Mouse (Mus musculus): ENCODE data around the gene Nr1h4. TPM values are rescaled to one million over a fixed set of nuclear protein-coding genes. Genes with fewer than 3 reads are reported as not detected.

The Nr1h4 gene
- polyA plus RNA-seq, 1 experiment from 2014 or later, result not detected

- no peak for ATAC-seq
- WGBS, result 80% methylated on average over 6 of the region's 6 CpGs
- Histone ChIP-seq H3K9me3 (replicated peaks; ENCODE audit: control insufficient read depth, low read length, poor library complexity, severe bottlenecking) (no peaks in the 10 kb centered on the region), H3K27ac (ENCODE audit: low read length) (no peak overlapping the region), H3K36me3 (ENCODE audit: control insufficient read depth, insufficient read depth, low read length) (no peaks in the 10 kb centered on the region), H3K4me3 (ENCODE audit: low read depth, low read length) (no peak overlapping the region), H3K27me3 (ENCODE audit: control insufficient read depth, insufficient read depth, low read depth, low read length) (no peaks in the 10 kb centered on the region), H3K4me2 (ENCODE audit: low read length) (no peak overlapping the region), H3K4me1 (ENCODE audit: control insufficient read depth, insufficient read depth, low read length) (no peaks in the 10 kb centered on the region), H3K9ac (ENCODE audit: low read depth, low read length) (no peak overlapping the region)
Measured at GRCm38 (mm10) chr10:89512562-89512961, 20.8 kb downstream of the Nr1h4 start.

GRCm38 (mm10) chr10:89510547-89510946 is 22.8 kb downstream of the Nr1h4 start:
- H3K36me3 ChIP-seq (ENCODE audit: control insufficient read depth, insufficient read depth, low read length), result no peaks in the 10 kb centered on the region
- H3K27me3 ChIP-seq (ENCODE audit: control insufficient read depth, insufficient read depth, low read depth, low read length), result no peaks in the 10 kb centered on the region
- no peaks in the 10 kb centered on the region for H3K9me3 ChIP-seq (replicated peaks; ENCODE audit: control insufficient read depth, low read length, poor library complexity, severe bottlenecking)
- no peak overlapping the region for H3K4me2 ChIP-seq (ENCODE audit: low read length)
- ATAC-seq, result no peak
- no peak overlapping the region for H3K27ac ChIP-seq (ENCODE audit: low read length)
- WGBS, result 89% methylated on average over 2 of the region's 2 CpGs
- H3K4me1 ChIP-seq (ENCODE audit: control insufficient read depth, insufficient read depth, low read length), result no peaks in the 10 kb centered on the region
- H3K4me3 ChIP-seq (ENCODE audit: low read depth, low read length), result no peak overlapping the region
- no peak overlapping the region for H3K9ac ChIP-seq (ENCODE audit: low read depth, low read length)

GRCm38 (mm10) chr10:89508567-89508966 is 24.8 kb downstream of the Nr1h4 start:
- no peaks in the 10 kb centered on the region for H3K9me3 ChIP-seq (replicated peaks; ENCODE audit: control insufficient read depth, low read length, poor library complexity, severe bottlenecking)
- H3K9ac ChIP-seq (ENCODE audit: low read depth, low read length), result no peak overlapping the region
- no peak overlapping the region for H3K4me2 ChIP-seq (ENCODE audit: low read length)
- no peaks in the 10 kb centered on the region for H3K27me3 ChIP-seq (ENCODE audit: control insufficient read depth, insufficient read depth, low read depth, low read length)
- H3K27ac ChIP-seq (ENCODE audit: low read length), result no peak overlapping the region
- ATAC-seq, result no peak
- H3K4me1 ChIP-seq (ENCODE audit: control insufficient read depth, insufficient read depth, low read length), result no peaks in the 10 kb centered on the region
- 85% methylated on average over 2 of the region's 2 CpGs for WGBS
- no peak overlapping the region for H3K4me3 ChIP-seq (ENCODE audit: low read depth, low read length)
- no peaks in the 10 kb centered on the region for H3K36me3 ChIP-seq (ENCODE audit: control insufficient read depth, insufficient read depth, low read length)

- no peak for ATAC-seq
- no peaks in the 10 kb centered on the region for H3K36me3 ChIP-seq (ENCODE audit: control insufficient read depth, insufficient read depth, low read length)
- no peaks in the 10 kb centered on the region for H3K9me3 ChIP-seq (replicated peaks; ENCODE audit: control insufficient read depth, low read length, poor library complexity, severe bottlenecking)
- no peaks in the 10 kb centered on the region for H3K27me3 ChIP-seq (ENCODE audit: control insufficient read depth, insufficient read depth, low read depth, low read length)
- no peak overlapping the region for H3K9ac ChIP-seq (ENCODE audit: low read depth, low read length)
- no peak overlapping the region for H3K4me2 ChIP-seq (ENCODE audit: low read length)
- 94% methylated on average over 9 of the region's 9 CpGs for WGBS
- H3K27ac ChIP-seq (ENCODE audit: low read length), result no peak overlapping the region
- no peak overlapping the region for H3K4me3 ChIP-seq (ENCODE audit: low read depth, low read length)
- no peaks in the 10 kb centered on the region for H3K4me1 ChIP-seq (ENCODE audit: control insufficient read depth, insufficient read depth, low read length)
Measured at GRCm38 (mm10) chr10:89506479-89506878, 26.9 kb downstream of the Nr1h4 start.

- Histone ChIP-seq H3K9ac (ENCODE audit: low read depth, low read length) (no peak overlapping the region), H3K4me1 (ENCODE audit: control insufficient read depth, insufficient read depth, low read length) (no peaks in the 10 kb centered on the region), H3K36me3 (ENCODE audit: control insufficient read depth, insufficient read depth, low read length) (no peaks in the 10 kb centered on the region), H3K4me2 (ENCODE audit: low read length) (no peak overlapping the region), H3K9me3 (replicated peaks; ENCODE audit: control insufficient read depth, low read length, poor library complexity, severe bottlenecking) (no peaks in the 10 kb centered on the region), H3K4me3 (ENCODE audit: low read depth, low read length) (no peak overlapping the region), H3K27ac (ENCODE audit: low read length) (no peak overlapping the region), H3K27me3 (ENCODE audit: control insufficient read depth, insufficient read depth, low read depth, low read length) (no peaks in the 10 kb centered on the region)
- 85% methylated on average over 5 of the region's 5 CpGs for WGBS
- ATAC-seq, result no peak
Measured at GRCm38 (mm10) chr10:89505592-89505955, 27.8 kb downstream of the Nr1h4 start.

GRCm38 (mm10) chr10:89504952-89505591 is 28.3 kb downstream of the Nr1h4 start:
- Histone ChIP-seq H3K9me3 (replicated peaks; ENCODE audit: control insufficient read depth, low read length, poor library complexity, severe bottlenecking) (no peaks in the 10 kb centered on the region), H3K4me3 (ENCODE audit: low read depth, low read length) (no peak overlapping the region), H3K27ac (ENCODE audit: low read length) (no peak overlapping the region), H3K4me2 (ENCODE audit: low read length) (no peak overlapping the region), H3K36me3 (ENCODE audit: control insufficient read depth, insufficient read depth, low read length) (no peaks in the 10 kb centered on the region), H3K9ac (ENCODE audit: low read depth, low read length) (no peak overlapping the region), H3K27me3 (ENCODE audit: control insufficient read depth, insufficient read depth, low read depth, low read length) (no peaks in the 10 kb centered on the region), H3K4me1 (ENCODE audit: control insufficient read depth, insufficient read depth, low read length) (no peaks in the 10 kb centered on the region)
- 92% methylated on average over 10 of the region's 10 CpGs for WGBS
- ATAC-seq, result no peak

GRCm38 (mm10) chr10:89502986-89503560 is 30.3 kb downstream of the Nr1h4 start:
- Histone ChIP-seq H3K27me3 (ENCODE audit: control insufficient read depth, insufficient read depth, low read depth, low read length) (no peaks in the 10 kb centered on the region), H3K4me2 (ENCODE audit: low read length) (no peak overlapping the region), H3K9me3 (replicated peaks; ENCODE audit: control insufficient read depth, low read length, poor library complexity, severe bottlenecking) (no peaks in the 10 kb centered on the region), H3K36me3 (ENCODE audit: control insufficient read depth, insufficient read depth, low read length) (no peaks in the 10 kb centered on the region), H3K27ac (ENCODE audit: low read length) (no peak overlapping the region), H3K4me3 (ENCODE audit: low read depth, low read length) (no peak overlapping the region), H3K9ac (ENCODE audit: low read depth, low read length) (no peak overlapping the region), H3K4me1 (ENCODE audit: control insufficient read depth, insufficient read depth, low read length) (no peaks in the 10 kb centered on the region)
- 78% methylated on average over 5 of the region's 5 CpGs for WGBS
- no peak for ATAC-seq

- Histone ChIP-seq H3K27ac (ENCODE audit: low read length) (no peak overlapping the region), H3K4me2 (ENCODE audit: low read length) (no peak overlapping the region), H3K4me1 (ENCODE audit: control insufficient read depth, insufficient read depth, low read length) (no peaks in the 10 kb centered on the region), H3K4me3 (ENCODE audit: low read depth, low read length) (no peak overlapping the region), H3K36me3 (ENCODE audit: control insufficient read depth, insufficient read depth, low read length) (no peaks in the 10 kb centered on the region), H3K9ac (ENCODE audit: low read depth, low read length) (no peak overlapping the region), H3K27me3 (ENCODE audit: control insufficient read depth, insufficient read depth, low read depth, low read length) (no peaks in the 10 kb centered on the region), H3K9me3 (replicated peaks; ENCODE audit: control insufficient read depth, low read length, poor library complexity, severe bottlenecking) (no peaks in the 10 kb centered on the region)
- 88% methylated on average over 6 of the region's 6 CpGs for WGBS
- no peak for ATAC-seq
Measured at GRCm38 (mm10) chr10:89501902-89502301, 31.5 kb downstream of the Nr1h4 start.

GRCm38 (mm10) chr10:89495537-89495936 is 37.8 kb downstream of the Nr1h4 start:
- Histone ChIP-seq H3K27me3 (ENCODE audit: control insufficient read depth, insufficient read depth, low read depth, low read length) (no peaks in the 10 kb centered on the region), H3K36me3 (ENCODE audit: control insufficient read depth, insufficient read depth, low read length) (no peaks in the 10 kb centered on the region), H3K4me1 (ENCODE audit: control insufficient read depth, insufficient read depth, low read length) (no peaks in the 10 kb centered on the region), H3K4me2 (ENCODE audit: low read length) (no peak overlapping the region), H3K9me3 (replicated peaks; ENCODE audit: control insufficient read depth, low read length, poor library complexity, severe bottlenecking) (no peaks in the 10 kb centered on the region), H3K27ac (ENCODE audit: low read length) (no peak overlapping the region), H3K4me3 (ENCODE audit: low read depth, low read length) (no peak overlapping the region), H3K9ac (ENCODE audit: low read depth, low read length) (no peak overlapping the region)
- no peak for ATAC-seq
- WGBS, result 79% methylated on average over 7 of the region's 7 CpGs

Measured in midbrain, embryonic 16.5 days (tissue).